Mouse (Mus musculus) layer of hippocampus, adult 8-10 months (tissue): Measurements from ENCODE around the gene Olfr50. TPM values are rescaled to one million over a fixed set of nuclear protein-coding genes. Genes with fewer than 3 reads are reported as not detected.

Experiments
- DNase-seq, 2 experiments: peaks; one replicate each; pipeline ENCODE4 v3.0.0; 2022; ENCODE audit warnings: low spot score in 2 of 2
- total RNA-seq, 4 experiments: library from RNA; stranded (reverse); gene quantifications; 2 replicates each; pipeline ENCODE4 v1.2.4; 2022

Olfr50 gene
- total RNA-seq: not detected

- no peak for DNase-seq
Observed at GRCm38 (mm10) chr2:36790238-36790637, at the start of gene Olfr50. Olfr50 (plus strand) TSS chr2:36790538.

GRCm38 (mm10) chr2:36783976-36784375 lies 6.4 kb upstream of the Olfr50 start, which contains the start of gene Olfr348:
Olfr348 (plus strand) TSS chr2:36784276.
- DNase-seq: no peak

- no peak for DNase-seq
Observed at GRCm38 (mm10) chr2:36816932-36817331, 26.6 kb downstream of the Olfr50 start, which contains the start of gene Olfr3. Olfr3 (minus strand) TSS chr2:36817032.

DNA sequence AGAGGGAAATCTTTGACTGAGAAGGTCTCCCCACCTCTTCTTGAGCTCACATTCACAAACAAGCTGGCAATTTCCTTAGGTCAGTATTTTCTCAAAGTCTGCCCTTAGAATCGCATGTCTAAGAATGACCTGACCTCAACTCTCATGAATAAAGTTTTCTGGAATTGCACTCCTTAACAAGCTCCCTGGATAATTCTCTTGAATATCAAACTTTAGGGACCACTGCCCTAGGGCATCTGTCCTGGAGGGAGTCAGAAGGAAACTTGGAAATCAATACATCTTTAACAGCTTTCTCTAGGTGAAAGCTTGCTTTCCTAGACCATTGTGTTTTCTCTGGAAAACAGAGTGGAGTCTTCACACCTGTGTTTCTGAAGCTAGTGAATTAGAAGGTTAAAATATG lies 55.7 kb downstream of the Olfr50 start, which contains the start of gene Olfr350:
Gene Olfr350 (plus strand): TSS at position 301 of the 400 bp plus-strand sequence.
- DNase-seq: no peak

Other genes with a start within 250 kb of the Olfr50 start
- under 1 TPM in 2 of 4 experiments, not detected in 2; 0.06 to 0.07 TPM for gene Olfr344, start 223.9 kb upstream of the Olfr50 start, total RNA-seq
- gene Olfr345, start 150.5 kb upstream of the Olfr50 start, total RNA-seq: not detected
- gene Olfr346, start 104.8 kb upstream of the Olfr50 start, total RNA-seq: not detected
- gene Olfr347, start 58.6 kb upstream of the Olfr50 start, total RNA-seq: not detected
- not detected for gene Olfr348, start 6.3 kb upstream of the Olfr50 start, total RNA-seq
- not detected for gene Olfr3, start 26.5 kb downstream of the Olfr50 start, total RNA-seq
- not detected for gene Olfr350, start 55.8 kb downstream of the Olfr50 start, total RNA-seq
- gene Olfr351, start 72.1 kb downstream of the Olfr50 start, total RNA-seq: under 1 TPM in 1 of 4 experiments, not detected in 3; 0.16 TPM
- gene Olfr352, start 77.9 kb downstream of the Olfr50 start, total RNA-seq: not detected
- not detected for gene Olfr353, start 102.4 kb downstream of the Olfr50 start, total RNA-seq
- not detected for gene Olfr354, start 115.1 kb downstream of the Olfr50 start, total RNA-seq
- not detected for gene Olfr355, start 138.4 kb downstream of the Olfr50 start, total RNA-seq
- not detected for gene Olfr356, start 146.6 kb downstream of the Olfr50 start, total RNA-seq
- not detected for gene Olfr357, start 203.3 kb downstream of the Olfr50 start, total RNA-seq
- not detected for gene Olfr358, start 218.8 kb downstream of the Olfr50 start, total RNA-seq